Mouse (Mus musculus) c-Kit-positive CD71-negative TER-119-negative erythroid progenitor cells, embryonic 14.5 days (primary cell): ENCODE data around the gene Cenpc1.

ENCODE experiments used
- DNase-seq: peaks from one replicate; pipeline ENCODE4 v3.0.0-alpha.2; 2013; ENCODE audit warnings: low read depth

Gene Cenpc1

DNA sequence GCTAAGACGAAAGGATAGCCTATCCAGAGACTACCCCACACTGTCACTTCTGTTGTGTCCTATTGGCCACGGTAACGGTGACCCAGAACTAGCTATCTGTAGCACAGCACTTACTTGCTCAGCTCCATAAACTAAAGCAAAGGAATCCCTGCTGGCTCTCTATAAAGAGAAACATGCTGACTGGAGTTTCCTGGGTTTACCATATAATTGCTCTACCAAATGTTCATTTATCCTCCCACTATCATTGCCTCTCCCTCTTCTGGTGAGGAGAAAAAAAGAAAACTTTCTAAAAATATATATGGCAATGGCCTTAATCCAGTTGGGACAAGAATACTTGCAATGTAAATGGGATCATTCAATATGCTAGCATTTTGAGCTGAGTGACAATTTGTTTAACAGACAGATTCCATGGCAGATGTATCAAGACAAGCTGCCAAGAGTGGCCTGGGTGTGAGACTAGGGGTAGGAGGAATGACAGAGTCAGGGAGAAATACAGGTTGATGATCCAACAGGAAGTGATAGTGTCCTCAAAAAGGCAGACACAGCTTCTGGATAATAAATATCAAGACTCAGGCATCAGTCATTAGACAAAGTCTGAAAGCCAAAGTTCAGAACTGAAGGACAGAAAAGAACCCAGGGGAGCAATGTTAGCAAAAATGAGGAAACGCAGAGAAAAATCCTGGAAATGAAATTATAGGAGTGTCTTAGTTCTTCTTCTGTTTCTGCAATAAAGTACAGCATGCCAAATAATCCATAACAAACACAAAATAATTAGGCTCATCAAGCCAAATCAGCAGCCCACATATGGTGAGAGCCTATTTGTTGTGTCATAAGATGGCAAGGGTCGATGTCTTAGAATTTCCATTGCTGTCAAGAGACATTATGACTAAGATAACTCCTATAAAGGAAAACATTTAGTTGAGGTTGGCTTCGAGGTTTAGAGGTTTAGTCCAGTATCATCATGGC is 68.6 kb downstream of the Cenpc1 start:
- no peak for DNase-seq

DNA sequence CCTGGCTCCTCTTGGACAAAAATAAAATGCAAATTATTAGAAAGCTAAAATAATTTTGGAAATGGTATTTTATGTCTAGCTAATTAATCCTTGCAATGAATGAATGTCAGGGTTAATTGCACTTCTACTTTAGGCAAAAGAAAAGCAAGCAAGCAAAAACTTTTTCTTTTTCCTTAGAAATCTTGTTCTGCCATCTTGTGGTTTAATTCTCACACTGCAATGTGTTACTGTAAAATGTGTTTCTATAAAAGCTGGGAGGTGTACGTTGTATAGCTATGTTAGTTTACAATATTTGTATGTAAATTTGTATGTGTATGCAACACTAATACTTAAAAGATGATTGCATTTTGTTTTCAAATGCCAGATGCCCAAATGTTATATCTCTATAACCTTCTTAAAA is 70.8 kb downstream of the Cenpc1 start:
- DNase-seq: no peak

DNA sequence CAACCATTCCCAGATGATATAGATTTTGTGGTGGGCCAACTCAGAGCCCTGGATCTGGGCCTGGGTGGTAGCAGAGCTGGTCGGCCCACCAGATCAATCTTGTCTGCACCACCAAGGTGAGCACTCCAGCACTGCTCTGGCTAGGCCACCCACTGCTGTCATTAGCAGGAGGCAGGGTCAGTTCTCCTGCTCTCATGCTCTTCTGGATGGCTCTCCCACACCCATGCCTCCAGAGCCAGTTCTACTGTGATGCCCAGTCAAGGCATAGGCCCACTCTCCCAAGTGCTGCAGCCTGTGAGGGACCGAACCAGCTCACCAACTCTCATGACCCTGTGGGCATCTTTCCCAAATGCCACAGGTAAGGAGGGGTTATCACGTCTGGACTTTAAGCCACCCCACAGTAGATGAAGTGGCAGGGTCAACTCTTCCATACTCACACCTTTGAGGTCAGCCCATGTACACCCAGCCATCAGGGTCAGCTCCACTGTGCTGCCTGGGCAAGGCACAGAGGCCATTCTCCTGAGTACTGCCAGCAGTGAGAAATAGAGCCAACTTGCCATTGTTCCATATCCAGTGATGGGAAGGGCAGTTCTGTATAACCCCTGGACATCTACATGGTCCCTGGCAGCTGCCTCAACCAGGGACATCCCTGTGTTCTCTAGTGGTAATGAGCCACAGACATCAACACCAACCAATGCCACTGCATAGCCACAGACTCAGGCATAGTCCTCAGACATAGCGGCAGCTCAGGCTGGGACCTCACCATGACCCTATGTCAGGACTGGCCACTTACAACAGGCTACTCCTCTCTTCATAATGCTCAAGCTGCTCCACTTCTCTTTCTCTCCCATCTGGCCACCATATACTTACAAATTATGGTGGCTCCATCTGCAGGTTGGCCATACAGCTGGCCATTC is 72.3 kb downstream of the Cenpc1 start:
- DNase-seq: no peak

DNA sequence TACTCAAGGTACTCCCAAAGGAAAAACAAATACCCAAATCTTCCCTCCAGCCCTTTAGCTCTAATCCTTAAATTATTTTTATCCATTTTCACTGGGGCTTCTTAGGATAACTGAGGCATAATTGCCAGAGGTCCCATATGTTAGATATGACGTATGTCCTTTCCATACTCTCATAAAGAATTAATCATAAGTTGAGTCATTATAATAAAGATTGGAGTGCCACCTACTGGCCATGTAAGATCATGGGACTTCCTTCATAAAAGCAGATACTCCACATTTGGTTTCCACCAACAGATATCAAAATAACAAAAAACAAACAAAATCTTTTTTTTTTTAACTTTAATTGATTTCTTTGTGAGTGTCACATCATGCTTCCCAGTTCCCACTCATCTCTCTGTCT is 73.3 kb downstream of the Cenpc1 start:
- peak; percentile 7 for DNase-seq

DNA sequence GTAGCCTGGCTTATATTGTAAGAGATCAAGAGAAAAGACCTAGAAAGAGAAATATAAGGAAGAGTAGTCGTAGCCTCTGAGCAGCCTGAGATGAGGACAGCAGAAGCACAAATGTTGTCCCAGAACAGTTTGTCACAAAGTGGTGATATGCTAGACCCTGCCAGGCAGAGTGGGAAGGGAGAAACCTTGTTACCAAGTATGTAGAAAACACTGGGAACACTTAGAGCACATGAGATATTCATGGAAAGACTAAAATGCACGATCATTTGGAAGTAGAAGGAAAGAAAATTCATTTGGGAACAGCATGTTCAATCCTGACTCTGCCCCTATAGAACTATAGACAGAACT is 77.9 kb downstream of the Cenpc1 start:
- DNase-seq: no peak

DNA sequence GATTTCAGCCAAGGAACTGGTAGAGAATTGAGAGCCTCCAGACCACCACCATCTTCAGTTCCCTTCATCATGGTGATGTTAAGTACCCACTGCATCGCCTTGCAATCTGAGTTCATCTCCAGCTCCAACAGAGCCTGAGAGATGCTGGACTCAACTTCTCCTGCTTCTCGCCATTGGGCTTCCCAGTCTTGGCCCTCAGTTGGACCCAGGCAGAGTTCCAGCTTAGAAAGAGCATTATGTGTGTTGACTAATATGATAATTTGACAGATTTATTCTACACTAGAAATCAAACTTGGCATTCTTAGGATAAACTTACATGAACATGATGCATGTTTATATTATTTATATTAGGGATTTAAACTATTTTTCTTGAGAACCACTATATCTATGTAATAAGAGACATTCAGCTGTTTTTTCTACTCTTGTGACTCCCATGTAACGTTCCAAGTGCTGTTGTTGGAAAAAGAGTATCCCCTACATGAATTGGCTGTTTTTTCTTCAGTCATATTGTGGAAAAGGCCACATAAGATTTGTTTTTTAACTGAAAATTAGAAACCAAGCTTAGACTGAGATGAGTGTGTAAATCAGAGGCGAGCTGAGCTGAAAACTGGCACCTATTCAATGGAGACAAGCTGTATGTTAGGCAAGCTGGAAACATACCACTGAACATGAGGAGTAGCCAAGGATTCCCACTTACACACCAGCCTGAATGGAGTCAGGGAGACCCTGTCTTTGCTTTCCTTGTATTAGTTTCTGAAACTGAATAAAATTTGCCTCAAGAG is 78.5 kb downstream of the Cenpc1 start:
- no peak for DNase-seq

DNA sequence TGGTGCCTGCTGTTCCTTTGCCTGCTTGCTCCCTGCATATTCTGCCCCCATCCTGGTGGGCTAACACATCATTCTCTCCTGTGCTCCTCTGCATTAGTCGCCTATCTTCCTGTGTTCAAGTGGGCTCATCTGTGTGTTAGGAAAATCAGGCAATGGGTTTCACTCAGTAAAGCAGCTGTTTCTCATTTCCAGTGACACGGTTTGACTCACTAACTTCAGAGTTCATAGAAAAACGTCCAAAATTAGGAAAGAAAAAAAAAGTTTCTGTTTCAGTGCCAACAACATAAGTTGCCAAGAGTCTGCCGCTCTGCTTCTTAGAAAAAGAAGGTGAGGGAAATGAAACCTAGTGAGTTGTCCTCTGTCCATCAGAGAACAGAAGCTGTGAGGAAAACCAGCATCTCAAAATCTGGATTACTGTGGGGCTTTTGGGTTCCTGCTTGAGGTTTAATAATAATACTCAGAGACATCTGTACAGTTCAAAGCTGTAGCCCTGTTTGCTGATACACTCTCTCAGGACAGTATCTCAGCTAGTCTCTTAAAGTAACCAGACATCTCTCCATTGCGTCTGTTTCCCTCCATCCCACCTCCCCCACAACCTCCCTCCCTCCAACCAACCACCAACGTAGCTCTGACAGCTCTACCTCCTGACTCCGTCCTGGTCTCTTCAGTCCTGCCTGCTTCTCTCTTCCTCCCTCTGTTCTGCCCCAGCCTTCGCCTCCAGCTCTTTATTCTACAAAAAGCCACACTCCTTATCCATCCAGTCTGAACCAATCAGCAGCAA is 87.5 kb downstream of the Cenpc1 start:
- no peak for DNase-seq

DNA sequence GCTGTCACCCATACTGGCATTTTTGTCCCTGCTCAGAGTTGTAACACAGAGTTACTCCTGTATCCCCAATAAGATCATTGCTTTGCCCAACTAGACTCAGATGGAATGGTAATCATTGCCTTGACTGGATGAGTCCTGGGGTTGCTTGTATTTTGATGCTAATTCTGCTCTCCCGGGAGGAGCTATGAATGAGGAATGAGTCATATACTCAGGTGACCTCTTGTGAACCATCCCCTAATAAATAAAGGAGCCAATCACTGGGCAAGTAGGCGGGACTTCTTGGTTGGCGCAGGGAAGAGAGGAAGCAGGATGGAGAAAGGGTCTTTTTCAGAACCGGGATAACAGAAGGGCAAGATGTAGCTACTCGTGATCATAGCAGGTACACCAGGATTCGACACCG is 102.6 kb downstream of the Cenpc1 start:
- DNase-seq: no peak
